Mouse (Mus musculus) gastrocnemius, adult 8-10 months (tissue): ENCODE results near the gene Frrs1l. TPM values are rescaled to one million over a fixed set of nuclear protein-coding genes. Genes with fewer than 3 reads are reported as not detected.

ENCODE experiments used
- DNase-seq, 2 experiments: peaks; one replicate each; pipeline ENCODE4 v3.0.0; 2022; ENCODE audit warnings: low spot score in 2 of 2
- total RNA-seq, 4 experiments: library from RNA; stranded (reverse); gene quantifications; 2 replicates each; pipeline ENCODE4 v1.2.4; 2022

Frrs1l gene
- under 1 TPM in 2 of 4 experiments, not detected in 2; 0.05 to 0.09 TPM for total RNA-seq

- DNase-seq = no peak
Measured at GRCm38 (mm10) chr4:56990215-56990584, at the start of gene Frrs1l. Gene Frrs1l (minus strand): TSS chr4:56990391.

DNA sequence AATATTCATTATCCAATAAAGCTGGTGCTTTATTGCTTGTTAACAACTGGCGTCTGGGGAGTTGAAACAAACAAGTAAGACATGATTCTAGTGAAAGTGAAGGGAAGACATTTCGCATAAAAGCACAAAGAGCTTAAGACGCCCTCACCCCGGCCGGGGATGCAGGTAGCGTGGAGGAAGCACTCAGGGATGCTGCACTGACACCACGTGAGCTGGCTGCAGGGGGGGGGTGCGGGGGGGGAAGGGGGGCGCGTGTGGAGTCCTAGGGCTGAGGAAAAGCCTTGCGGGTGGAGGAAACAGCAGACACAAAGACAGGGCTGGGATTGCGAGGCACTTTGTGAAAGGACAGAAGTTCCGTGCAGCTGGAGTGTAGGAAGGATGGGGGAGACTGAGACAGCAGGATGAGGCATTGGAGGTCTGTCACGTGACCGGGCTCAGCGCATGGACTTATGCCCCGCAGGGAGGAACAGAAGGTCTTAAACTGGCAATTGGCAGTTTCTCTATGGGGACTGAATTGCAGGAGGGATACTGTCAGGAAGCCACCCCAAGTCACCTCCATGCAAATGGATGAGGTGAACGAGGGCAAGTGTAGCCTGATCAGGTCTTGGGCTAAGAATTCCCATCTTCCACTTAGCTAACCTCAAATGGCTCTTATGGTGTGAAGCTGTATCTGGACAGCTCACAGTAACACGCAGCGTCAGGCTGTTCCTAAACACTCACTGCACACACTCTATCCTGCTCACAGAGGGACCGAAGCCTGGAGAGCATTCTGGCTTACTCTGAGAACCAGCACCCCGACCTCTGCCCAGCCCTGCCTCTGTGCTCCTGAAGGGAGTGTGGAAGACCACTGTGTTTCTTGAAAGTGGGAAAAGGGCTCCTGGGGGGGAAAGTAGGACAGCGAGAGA lies 49.2 kb upstream of the Frrs1l start:
- no peak for DNase-seq

GRCm38 (mm10) chr4:57037554-57037953 lies 47.4 kb upstream of the Frrs1l start:
- DNase-seq = no peak

DNA sequence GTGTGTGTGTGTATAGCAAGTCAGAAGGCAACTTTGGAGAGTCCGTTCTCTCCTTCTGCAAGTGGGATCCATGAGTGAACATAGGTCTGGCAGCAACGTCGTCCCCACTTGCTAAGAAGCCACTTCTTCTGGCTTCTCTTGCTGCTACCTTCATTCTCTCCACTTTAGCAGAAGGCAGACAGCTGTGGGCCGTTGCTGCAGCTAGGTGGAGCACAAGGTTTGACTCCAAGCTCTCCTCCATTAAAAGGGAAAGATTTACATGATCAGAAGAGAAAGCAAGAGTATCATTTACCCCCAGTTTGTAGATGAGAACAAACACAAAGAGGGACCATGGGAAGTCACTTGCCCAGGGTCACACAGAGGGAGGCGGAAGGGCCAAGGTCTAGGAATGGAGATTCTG lies 44.0 kb upstream of the Frrs1l start:
- DNase-seq = no peak

DNA sequence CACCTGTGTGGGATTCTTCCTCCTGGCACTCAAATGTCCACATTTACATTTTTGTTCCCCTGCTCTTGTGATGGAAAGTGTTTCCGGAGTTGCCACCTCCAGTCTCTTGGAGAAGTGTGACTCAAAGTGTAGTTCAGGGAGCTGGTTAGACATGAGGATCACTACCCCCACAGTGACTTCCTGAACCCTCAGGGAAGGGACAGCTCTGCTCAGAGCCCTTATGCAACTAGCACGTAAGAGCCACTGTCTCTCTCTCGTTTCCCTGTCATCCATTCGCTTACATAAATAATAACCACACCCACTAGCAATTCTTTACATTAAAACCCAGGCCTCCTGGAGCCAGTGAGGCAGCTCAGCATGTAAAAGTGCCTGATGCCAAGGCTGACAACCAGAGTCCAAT lies 41.2 kb upstream of the Frrs1l start:
- DNase-seq = no peak

GRCm38 (mm10) chr4:57027954-57028353 lies 37.8 kb upstream of the Frrs1l start:
- no peak for DNase-seq

- no peak for DNase-seq
Measured at GRCm38 (mm10) chr4:57023527-57023926, 33.3 kb upstream of the Frrs1l start.

DNA sequence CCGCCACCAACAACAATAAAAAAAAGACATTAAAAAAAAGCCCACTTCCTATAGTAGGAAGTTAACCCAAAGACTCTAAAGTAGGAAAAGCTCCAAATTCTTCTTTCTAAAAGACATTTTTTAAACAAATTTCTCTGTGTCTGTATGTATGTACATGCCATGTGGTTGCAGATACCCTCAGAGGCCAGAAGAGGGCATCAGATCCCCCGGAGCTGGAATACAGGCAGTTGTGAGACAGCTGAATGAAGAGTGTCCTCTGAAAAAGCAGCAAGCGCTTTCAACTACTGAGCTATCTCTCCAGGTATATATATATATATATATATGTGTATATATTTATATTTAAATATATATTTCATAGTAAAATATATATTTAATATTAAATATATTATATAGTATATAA lies 31.1 kb upstream of the Frrs1l start:
- no peak for DNase-seq

- DNase-seq = peak; percentile 25 to 40
Measured at GRCm38 (mm10) chr4:57017229-57017628, 27.0 kb upstream of the Frrs1l start.

DNA sequence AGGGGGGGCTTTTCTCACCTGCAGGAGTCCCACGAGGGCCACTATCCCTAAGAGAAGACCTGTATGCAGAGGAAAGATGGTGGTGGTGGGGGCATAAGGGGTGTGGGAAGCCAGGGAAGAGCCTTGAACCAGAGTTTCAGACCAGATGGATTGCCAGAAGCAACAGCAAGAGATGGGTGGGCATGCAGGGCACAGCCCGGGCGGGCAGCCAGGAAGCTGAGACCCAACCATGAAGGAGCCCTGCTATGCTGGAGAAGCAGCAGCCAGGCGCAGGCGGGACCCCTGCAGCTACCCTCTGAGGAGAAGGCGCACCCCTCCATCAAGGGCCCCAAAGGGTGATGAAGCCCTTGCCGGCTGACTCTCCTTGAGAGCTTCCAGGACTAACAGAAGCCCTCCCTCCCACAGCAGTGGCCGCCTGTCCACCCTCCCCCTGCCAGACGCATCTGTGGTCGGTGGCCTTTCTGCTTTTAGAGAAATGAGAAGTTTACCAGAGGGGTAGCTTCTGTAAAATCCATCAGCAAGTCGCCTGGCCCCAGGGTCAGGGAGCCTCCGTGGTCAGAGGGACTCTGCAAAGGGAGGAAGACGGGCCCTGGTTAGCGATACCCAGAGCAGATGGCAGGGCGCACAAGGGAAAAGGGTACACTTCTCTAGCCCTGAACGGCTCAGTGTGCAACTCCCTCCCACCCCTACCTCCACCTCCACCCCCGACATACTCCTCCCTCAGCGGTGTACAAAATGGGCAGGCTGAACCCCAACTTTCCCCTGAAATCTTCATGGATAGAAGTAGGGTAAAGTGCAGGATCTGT lies 26.4 kb upstream of the Frrs1l start:
- DNase-seq = no peak

DNA sequence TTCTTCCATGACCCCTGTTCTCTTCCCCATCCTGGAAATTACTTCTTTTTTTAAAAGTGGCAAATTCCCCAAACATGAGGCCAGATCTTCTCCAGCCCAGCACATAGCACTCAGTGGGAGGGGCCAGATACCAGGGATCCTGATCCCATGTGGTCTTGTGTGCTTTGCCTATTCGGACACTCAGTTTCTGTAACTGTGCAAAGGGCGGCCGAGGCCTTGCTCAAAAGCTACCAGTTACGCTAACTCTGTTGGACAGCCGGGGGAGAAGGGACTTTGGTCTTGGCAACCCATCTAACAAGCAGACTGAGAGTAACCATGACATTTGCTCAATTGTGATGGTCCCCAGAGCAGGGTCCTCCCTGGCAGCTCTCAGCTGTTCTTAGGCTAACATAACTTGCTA lies 24.8 kb upstream of the Frrs1l start:
- no peak for DNase-seq

DNA sequence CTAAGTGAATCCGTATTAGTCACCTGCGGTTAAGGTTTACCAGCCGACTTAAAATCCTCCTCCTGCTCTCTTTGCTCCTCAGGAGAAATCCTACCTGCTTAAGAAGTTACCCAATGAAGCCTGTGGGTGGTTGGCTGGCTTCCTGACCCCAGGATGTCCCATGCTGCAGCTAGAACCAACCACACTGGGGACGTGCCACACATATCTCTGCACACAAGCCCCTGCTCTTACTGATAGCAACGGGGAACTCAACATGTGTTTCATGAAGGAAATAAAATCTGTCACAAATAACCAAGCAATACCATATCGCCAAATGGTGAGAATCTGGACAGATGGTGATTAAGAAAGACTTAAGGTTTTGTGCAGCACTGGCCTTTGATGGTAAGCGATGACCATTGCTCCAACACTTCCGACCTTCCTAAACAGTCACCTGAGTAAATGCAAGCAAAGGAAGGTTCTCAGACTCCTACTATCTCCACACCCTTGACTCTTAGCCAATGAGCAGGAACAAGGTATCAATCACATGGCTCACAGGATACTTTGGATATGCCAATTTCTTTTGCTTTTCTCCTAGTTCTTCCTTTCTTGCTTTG lies 21.4 kb upstream of the Frrs1l start:
- DNase-seq = no peak

DNA sequence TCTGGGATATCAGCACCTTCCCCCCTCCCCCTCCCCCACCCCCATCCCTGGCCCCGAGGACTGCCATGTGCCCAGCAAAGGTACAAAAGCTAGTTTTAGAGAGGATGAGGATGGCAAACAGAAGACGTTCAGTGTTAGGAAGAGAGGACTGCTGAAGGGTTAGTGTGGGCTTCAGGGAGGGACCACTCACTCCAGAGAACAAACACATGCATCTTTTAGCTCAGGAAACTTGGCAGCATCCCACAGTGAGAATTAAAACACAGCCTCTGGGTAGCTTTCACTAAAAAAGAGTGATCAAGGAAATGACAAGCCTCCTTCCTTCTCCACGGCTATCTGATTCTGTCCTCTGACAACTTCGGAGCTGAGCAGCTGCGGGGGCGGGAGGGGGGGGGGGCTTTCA lies 20.7 kb upstream of the Frrs1l start:
- DNase-seq = no peak

GRCm38 (mm10) chr4:57010425-57010824 lies 20.2 kb upstream of the Frrs1l start:
- DNase-seq = no peak

- no peak for DNase-seq
Measured at GRCm38 (mm10) chr4:57007717-57008116, 17.5 kb upstream of the Frrs1l start.

DNA sequence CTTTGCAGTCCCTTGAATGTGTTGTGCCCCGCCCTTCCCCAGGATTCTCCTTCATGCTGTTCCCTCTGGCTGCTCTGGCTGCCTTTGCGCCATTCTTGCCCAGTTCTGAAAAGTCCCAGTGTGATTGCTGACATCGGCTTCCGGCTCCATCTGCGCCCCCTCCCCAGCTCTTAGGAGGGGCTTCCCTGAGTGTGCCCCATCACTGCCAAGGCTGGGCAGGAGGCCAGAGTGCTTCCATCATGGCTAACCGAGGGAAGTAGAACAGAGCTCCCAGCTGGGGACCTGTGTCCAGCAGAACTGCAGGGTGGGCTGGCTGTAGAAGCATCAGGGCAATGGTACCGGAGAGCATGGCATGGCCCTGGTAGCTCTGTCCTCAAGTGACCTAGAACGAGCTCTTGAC lies 14.8 kb upstream of the Frrs1l start:
- DNase-seq = no peak

DNA sequence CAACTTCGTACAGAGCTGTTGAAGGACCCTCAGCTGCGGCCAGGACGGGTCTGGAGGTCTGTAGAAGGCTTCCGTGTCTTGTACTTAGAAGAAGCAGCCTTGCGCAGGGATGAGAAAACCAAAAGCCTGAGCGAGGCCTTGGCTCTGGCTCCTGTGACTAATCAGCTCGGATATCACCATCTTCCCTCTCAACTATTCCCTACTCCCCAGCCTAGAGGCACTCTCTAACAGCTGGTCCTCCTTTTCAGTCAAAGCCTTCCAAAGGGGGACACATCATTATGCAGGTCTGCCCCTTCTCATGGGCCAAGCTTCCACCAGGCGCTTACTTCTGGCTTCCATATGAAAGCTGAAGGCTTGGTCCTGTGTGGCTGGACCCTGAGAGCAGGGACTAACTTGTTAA lies 13.7 kb upstream of the Frrs1l start:
- no peak for DNase-seq

- no peak for DNase-seq
Measured at GRCm38 (mm10) chr4:57002751-57003150, 12.6 kb upstream of the Frrs1l start.

- DNase-seq = no peak
Measured at GRCm38 (mm10) chr4:57001437-57001836, 11.2 kb upstream of the Frrs1l start.

GRCm38 (mm10) chr4:56993331-56993730 lies 3.1 kb upstream of the Frrs1l start:
- DNase-seq = no peak

GRCm38 (mm10) chr4:56991951-56992350 lies 1.8 kb upstream of the Frrs1l start:
- DNase-seq = no peak
